Mouse (Mus musculus): ENCODE measurements around the gene Med19. TPM values are rescaled to one million over a fixed set of nuclear protein-coding genes. Genes with fewer than 3 reads are reported as not detected.

The Med19 gene
- polyA plus RNA-seq, 1 experiment from 2014 or later = 40.7 TPM

- ATAC-seq (ENCODE audit: insufficient number of reproducible peaks, insufficient read depth, low FRiP score, low TSS enrichment) = no peak
- H3K27me3 ChIP-seq = no peaks in the 10 kb centered on the region
- H3K9me3 ChIP-seq = no peaks in the 10 kb centered on the region
- no peak overlapping the region for H3K4me3 ChIP-seq
- peaks cover 38% of the 10 kb centered on the region for H3K36me3 ChIP-seq
- no peak overlapping the region for H3K9ac ChIP-seq
- H3K27ac ChIP-seq = no peak overlapping the region
- H3K4me2 ChIP-seq (replicated peaks) = no peak overlapping the region
- WGBS = 95% methylated on average over 1 of the region's 1 CpGs
- H3K4me1 ChIP-seq = no peaks in the 10 kb centered on the region
Observed at GRCm38 (mm10) chr2:84705295-84705694, 27.1 kb downstream of the Med19 start.

- H3K9me3 ChIP-seq = no peaks in the 10 kb centered on the region
- no peak overlapping the region for H3K4me3 ChIP-seq
- 57% methylated on average over 1 of the region's 1 CpGs for WGBS
- no peak overlapping the region for H3K4me2 ChIP-seq (replicated peaks)
- no peak for ATAC-seq (ENCODE audit: insufficient number of reproducible peaks, insufficient read depth, low FRiP score, low TSS enrichment)
- peaks cover 41% of the 10 kb centered on the region for H3K36me3 ChIP-seq
- no peaks in the 10 kb centered on the region for H3K4me1 ChIP-seq
- H3K27me3 ChIP-seq = no peaks in the 10 kb centered on the region
- H3K27ac ChIP-seq = no peak overlapping the region
- no peak overlapping the region for H3K9ac ChIP-seq
Observed at GRCm38 (mm10) chr2:84707523-84707922, 29.3 kb downstream of the Med19 start.

GRCm38 (mm10) chr2:84711898-84712297 is 33.7 kb downstream of the Med19 start:
- H3K9ac ChIP-seq = no peak overlapping the region
- WGBS = 93% methylated on average over 2 of the region's 2 CpGs
- no peak overlapping the region for H3K4me3 ChIP-seq
- no peak overlapping the region for H3K4me2 ChIP-seq (replicated peaks)
- H3K27ac ChIP-seq = no peak overlapping the region
- H3K9me3 ChIP-seq = no peaks in the 10 kb centered on the region
- peaks cover 28% of the 10 kb centered on the region for H3K36me3 ChIP-seq
- no peak for ATAC-seq (ENCODE audit: insufficient number of reproducible peaks, insufficient read depth, low FRiP score, low TSS enrichment)
- no peaks in the 10 kb centered on the region for H3K27me3 ChIP-seq
- H3K4me1 ChIP-seq = peaks cover 10% of the 10 kb centered on the region

- H3K9ac ChIP-seq = peak overlapping the region; percentile 88
- ATAC-seq (ENCODE audit: insufficient number of reproducible peaks, insufficient read depth, low FRiP score, low TSS enrichment) = no peak
- peaks cover 15% of the 10 kb centered on the region for H3K36me3 ChIP-seq
- peak overlapping the region; percentile 96 for H3K27ac ChIP-seq
- under 1% methylated on average over 22 of the region's 26 CpGs for WGBS
- peaks cover 10% of the 10 kb centered on the region for H3K4me1 ChIP-seq
- peak overlapping the region; percentile 96 for H3K4me3 ChIP-seq
- H3K4me2 ChIP-seq (replicated peaks) = peak overlapping the region; percentile 75
- H3K9me3 ChIP-seq = no peaks in the 10 kb centered on the region
- H3K27me3 ChIP-seq = no peaks in the 10 kb centered on the region
Observed at GRCm38 (mm10) chr2:84714422-84714810, 36.2 kb downstream of the Med19 start.

- H3K4me2 ChIP-seq (replicated peaks) = peak within 1 kb of the TSS; percentile 75
- under 1% methylated on average over 106 of the region's 107 CpGs for WGBS
Observed at GRCm38 (mm10) chr2:84714811-84715561, 36.8 kb downstream of the Med19 start, which contains the start of gene Zdhhc5. Gene Zdhhc5 (minus strand): TSS chr2:84715180.

GRCm38 (mm10) chr2:84715562-84716361 is 37.6 kb downstream of the Med19 start:
- Histone ChIP-seq H3K36me3 (peaks cover 3% of the 10 kb centered on the region), H3K9me3 (no peaks in the 10 kb centered on the region), H3K9ac (peak overlapping the region; percentile 46), H3K27me3 (no peaks in the 10 kb centered on the region), H3K27ac (peak overlapping the region; percentile 96), H3K4me2 (replicated peaks) (peak overlapping the region; percentile 59), H3K4me3 (peak overlapping the region; percentile 96), H3K4me1 (peaks cover 10% of the 10 kb centered on the region)
- under 1% methylated on average over 33 of the region's 33 CpGs for WGBS
- peak; percentile 96 for ATAC-seq (ENCODE audit: insufficient number of reproducible peaks, insufficient read depth, low FRiP score, low TSS enrichment)

More at GRCm38 (mm10) chr2:84714811-84715561, 36.8 kb downstream of the Med19 start, which contains the start of gene Zdhhc5:
- peaks cover 11% of the 10 kb centered on the region for H3K36me3 ChIP-seq
- H3K27ac ChIP-seq = peak within 1 kb of the TSS; percentile 96
- ATAC-seq (ENCODE audit: insufficient number of reproducible peaks, insufficient read depth, low FRiP score, low TSS enrichment) = peak; percentile 95
- peak within 1 kb of the TSS; percentile 88 for H3K9ac ChIP-seq
- H3K4me3 ChIP-seq = peak within 1 kb of the TSS; percentile 96
- no peaks in the 10 kb centered on the region for H3K27me3 ChIP-seq
- H3K9me3 ChIP-seq = no peaks in the 10 kb centered on the region
- H3K4me1 ChIP-seq = peaks cover 10% of the 10 kb centered on the region

GRCm38 (mm10) chr2:84716423-84717355 is 38.5 kb downstream of the Med19 start:
- Histone ChIP-seq H3K9ac (peak overlapping the region; percentile 46), H3K27me3 (no peaks in the 10 kb centered on the region), H3K27ac (no peak overlapping the region), H3K4me1 (peaks cover 10% of the 10 kb centered on the region), H3K4me2 (replicated peaks) (peak overlapping the region; percentile 59), H3K9me3 (no peaks in the 10 kb centered on the region), H3K4me3 (peak overlapping the region; percentile 96), H3K36me3 (peaks cover 7% of the 10 kb centered on the region; the same call in 1 of the 2 replicates)
- no peak for ATAC-seq (ENCODE audit: insufficient number of reproducible peaks, insufficient read depth, low FRiP score, low TSS enrichment)
- 34% methylated on average over 9 of the region's 9 CpGs for WGBS

GRCm38 (mm10) chr2:84717357-84717756 is 39.2 kb downstream of the Med19 start:
- peaks cover 10% of the 10 kb centered on the region; the same call in 1 of the 2 replicates for H3K36me3 ChIP-seq
- no peaks in the 10 kb centered on the region for H3K9me3 ChIP-seq
- ATAC-seq (ENCODE audit: insufficient number of reproducible peaks, insufficient read depth, low FRiP score, low TSS enrichment) = no peak
- 89% methylated on average over 4 of the region's 4 CpGs for WGBS
- H3K9ac ChIP-seq = no peak overlapping the region
- H3K27ac ChIP-seq = no peak overlapping the region
- no peak overlapping the region for H3K4me2 ChIP-seq (replicated peaks)
- peaks cover 10% of the 10 kb centered on the region for H3K4me1 ChIP-seq
- H3K27me3 ChIP-seq = no peaks in the 10 kb centered on the region
- H3K4me3 ChIP-seq = no peak overlapping the region

GRCm38 (mm10) chr2:84720718-84721117 is 42.5 kb downstream of the Med19 start:
- ATAC-seq (ENCODE audit: insufficient number of reproducible peaks, insufficient read depth, low FRiP score, low TSS enrichment) = no peak
- Histone ChIP-seq H3K4me3 (no peak overlapping the region), H3K4me1 (peaks cover 3% of the 10 kb centered on the region), H3K27ac (no peak overlapping the region), H3K36me3 (peaks cover 32% of the 10 kb centered on the region), H3K27me3 (no peaks in the 10 kb centered on the region), H3K4me2 (replicated peaks) (no peak overlapping the region), H3K9ac (no peak overlapping the region), H3K9me3 (no peaks in the 10 kb centered on the region)
- 95% methylated on average over 2 of the region's 2 CpGs for WGBS

GRCm38 (mm10) chr2:84721182-84721581 is 43.0 kb downstream of the Med19 start:
- Histone ChIP-seq H3K27me3 (no peaks in the 10 kb centered on the region), H3K4me2 (replicated peaks) (no peak overlapping the region), H3K9ac (no peak overlapping the region), H3K36me3 (peaks cover 32% of the 10 kb centered on the region), H3K27ac (no peak overlapping the region), H3K9me3 (no peaks in the 10 kb centered on the region), H3K4me3 (no peak overlapping the region), H3K4me1 (peaks cover 7% of the 10 kb centered on the region)
- no peak for ATAC-seq (ENCODE audit: insufficient number of reproducible peaks, insufficient read depth, low FRiP score, low TSS enrichment)
- WGBS = 71% methylated on average over 3 of the region's 3 CpGs

GRCm38 (mm10) chr2:84723856-84724255 is 45.7 kb downstream of the Med19 start:
- Histone ChIP-seq H3K4me1 (peaks cover 12% of the 10 kb centered on the region), H3K27ac (no peak overlapping the region), H3K9ac (no peak overlapping the region), H3K36me3 (peaks cover 32% of the 10 kb centered on the region), H3K27me3 (no peaks in the 10 kb centered on the region), H3K4me2 (replicated peaks) (no peak overlapping the region), H3K9me3 (no peaks in the 10 kb centered on the region), H3K4me3 (no peak overlapping the region)
- ATAC-seq (ENCODE audit: insufficient number of reproducible peaks, insufficient read depth, low FRiP score, low TSS enrichment) = no peak
- 94% methylated on average over 14 of the region's 14 CpGs for WGBS

Measured in embryonic facial prominence, embryonic 12.5 days (tissue).